Mouse (Mus musculus) left cerebral cortex, adult 6 months (tissue): ENCODE data around the gene Ntpcr. TPM values are rescaled to one million over a fixed set of nuclear protein-coding genes. Genes with fewer than 3 reads are reported as not detected.

Experiments
- long read RNA-seq, 2 experiments: library from polyadenylated mRNA; unstranded; transcript quantifications; one replicate each; pipeline ENCODE4 v2.0.0; 2019 to 2020
- polyA plus RNA-seq: library from polyadenylated mRNA; unstranded; fragments of <200 nt; fragmentation: Nextera tagmentation; gene quantifications from 2 replicates; pipeline ENCODE4 v1.2.3, GENCODE M21; 2021

Ntpcr gene
- polyA plus RNA-seq = 41.7 and 58.9 TPM in 2 replicates
- long read RNA-seq, experiment 1, transcript Ntpcr-201 (5 exons, 1,155 nt) = major isoform, 23 of 64 reads
- long read RNA-seq, experiment 1, transcript Ntpcr-202 (4 exons, 1,497 nt) = minor isoform, 7 of 64 reads
- long read RNA-seq, experiment 1, partial matches to known transcripts = 3 of 64 reads
- long read RNA-seq, experiment 1, other reads (novel, unspliced or antisense) = 31 of 64 reads
- long read RNA-seq, experiment 2, transcript Ntpcr-201 (5 exons, 1,155 nt) = major isoform, 22 of 50 reads
- long read RNA-seq, experiment 2, partial matches to known transcripts = 7 of 50 reads
- long read RNA-seq, experiment 2, other reads (novel, unspliced or antisense) = 21 of 50 reads

GRCm38 (mm10) chr8:125729746-125730145 lies at the start of gene Ntpcr:
Ntpcr (plus strand) TSS chr8:125729963.

Other genes starting within 250 kb of the Ntpcr start
- gene Sipa1l2, start 160.2 kb upstream of the Ntpcr start, polyA plus RNA-seq = 2.7 and 4.2 TPM in 2 replicates
- 2.5 and 2.9 TPM in 2 replicates for gene Map10, start 60.1 kb upstream of the Ntpcr start, polyA plus RNA-seq
- gene Pcnx2, start 168.4 kb downstream of the Ntpcr start, polyA plus RNA-seq = 23.2 and 26.7 TPM in 2 replicates
- 0.44 and 0.68 TPM in 2 replicates for gene Map3k21, start 180.5 kb downstream of the Ntpcr start, polyA plus RNA-seq